32 mouse cellular contexts compared by ENCODE assay signal in genomic region chr16:92365477-92365876, GRCm38 (mm10). TPM values are rescaled to one million over a fixed set of nuclear protein-coding genes. Genes with fewer than 3 reads are reported as not detected.
DNase-seq lines count a peak whose midpoint lies in the region; ATAC-seq and TF ChIP-seq lines count a peak whose summit lies in the region.
"Had no signal": no experiment of that assay in that cellular context is flagged by ENCODE, and none has a peak within 500 bp of the region (broad histone marks: within the 10 kb centered on the region; RNA-seq: fewer than 3 reads in every experiment).

No protein-coding gene starts in this region.

- H3K36me3 ChIP-seq in heart, embryonic 12.5 days: no peaks in the 10 kb centered on the region
- H3K36me3 ChIP-seq in limb, embryonic 14.5 days (ENCODE audit: control insufficient read depth, insufficient read depth, low read length): no peaks in the 10 kb centered on the region
- no peaks in the 10 kb centered on the region for H3K36me3 ChIP-seq in limb, embryonic 10.5 days
- no peaks in the 10 kb centered on the region for H3K36me3 ChIP-seq in embryonic facial prominence, embryonic 10.5 days (replicated peaks)
- H3K36me3 ChIP-seq: embryonic facial prominence, embryonic 15.5 days; hindbrain, embryonic 12.5 days; intestine, embryonic 15.5 days had no signal

- no peak for DNase-seq in heart, adult 9 months (ENCODE audit: low spot score in 2 of 2)
- DNase-seq in limb, embryonic 14.5 days (ENCODE audit: low spot score): no peak
- DNase-seq in limb, embryonic 10.5 days (ENCODE audit: low spot score): no peak
- DNase-seq in NIH3T3 (ENCODE audit: low read depth): peak; percentile 17
- no peak for DNase-seq in embryonic facial prominence, embryonic 10.5 days (ENCODE audit: low spot score)
- DNase-seq in thymus, postnatal 36 days: no peak
- DNase-seq: adrenal gland, adult 8-10 months; adrenal gland, postnatal 25 days; cerebellum, adult 11-12 months; cerebellum, adult 8-10 months; cerebellum, postnatal 10 days; cerebellum, postnatal 36 days; embryo, embryonic 11 days; forebrain, postnatal 0 days; gastrocnemius, postnatal 14 days; heart, adult 18-20 months; heart, postnatal 36 days; kidney, adult 11 months had no signal

- H3K4me2 ChIP-seq in heart, embryonic 12.5 days: 0 out of 2 replicates have a peak overlapping the region, but pooled peaks have one; percentile 7
- no peak overlapping the region for H3K4me2 ChIP-seq in limb, embryonic 14.5 days (replicated peaks; ENCODE audit: low read depth, low read length, severe bottlenecking)
- H3K4me2 ChIP-seq: embryonic facial prominence, embryonic 15.5 days; hindbrain, embryonic 12.5 days; intestine, embryonic 15.5 days had no signal

- TF ChIP-seq POLR2A in limb, embryonic 14.5 days (IDR thresholded peaks at IDR 0.05; ENCODE audit: borderline replicate concordance, extremely low read depth, insufficient read depth, insufficient read length): no peak

- no peaks in the 10 kb centered on the region for H3K27me3 ChIP-seq in heart, embryonic 12.5 days (replicated peaks)
- H3K27me3 ChIP-seq in limb, embryonic 14.5 days (ENCODE audit: control insufficient read depth, insufficient read depth, low read length): no peaks in the 10 kb centered on the region
- peaks cover 4% of the 10 kb centered on the region; the same call in 1 of the 2 replicates for H3K27me3 ChIP-seq in limb, embryonic 10.5 days (ENCODE audit: low read depth, poor library complexity, severe bottlenecking)
- peaks cover 4% of the 10 kb centered on the region; the same call in 1 of the 2 replicates for H3K27me3 ChIP-seq in embryonic facial prominence, embryonic 10.5 days (replicated peaks; ENCODE audit: low read depth, poor library complexity, severe bottlenecking)
- H3K27me3 ChIP-seq: embryonic facial prominence, embryonic 15.5 days; hindbrain, embryonic 12.5 days; intestine, embryonic 15.5 days had no signal

- peak overlapping the region; percentile 52; the same call in 1 of the 2 replicates for H3K27ac ChIP-seq in heart, embryonic 12.5 days (ENCODE audit: poor library complexity, severe bottlenecking)
- 0 out of 2 replicates have a peak overlapping the region, but pooled peaks have one; percentile 26 for H3K27ac ChIP-seq in limb, embryonic 14.5 days (replicated peaks; ENCODE audit: low read depth, low read length)
- H3K27ac ChIP-seq in limb, embryonic 10.5 days: no peak overlapping the region
- H3K27ac ChIP-seq in embryonic facial prominence, embryonic 10.5 days (replicated peaks): peak overlapping the region; percentile 19; the same call in 1 of the 2 replicates
- H3K27ac ChIP-seq: embryonic facial prominence, embryonic 15.5 days; gastrocnemius, adult 2 months; hindbrain, embryonic 12.5 days; intestine, embryonic 15.5 days had no signal

- no peak for ATAC-seq in heart, embryonic 12.5 days (ENCODE audit: insufficient number of reproducible peaks, low FRiP score)
- peak; percentile 63; the same call in 1 of the 2 replicates for ATAC-seq in limb, embryonic 14.5 days (ENCODE audit: low FRiP score, low read depth)
- ATAC-seq: activated CD4-positive, CD25-positive, alpha-beta regulatory T cell, adult 4 months; CD4-positive, CD25-positive, alpha-beta regulatory T cell, adult 4 months; forebrain, embryonic 14.5 days; forebrain, postnatal 0 days; hindbrain, embryonic 16.5 days; intestine, embryonic 15.5 days had no signal

- 0 out of 2 replicates have a peak overlapping the region, but pooled peaks have one; percentile 12 for H3K9ac ChIP-seq in heart, embryonic 12.5 days
- no peak overlapping the region for H3K9ac ChIP-seq in limb, embryonic 14.5 days (ENCODE audit: low read depth, low read length, severe bottlenecking)
- H3K9ac ChIP-seq: embryonic facial prominence, embryonic 15.5 days; forebrain, postnatal 0 days; hindbrain, embryonic 12.5 days; intestine, embryonic 15.5 days had no signal

- H3K4me3 ChIP-seq in heart, embryonic 12.5 days: no peak overlapping the region
- H3K4me3 ChIP-seq in limb, embryonic 14.5 days (replicated peaks; ENCODE audit: low read length): no peak overlapping the region
- H3K4me3 ChIP-seq in limb, embryonic 10.5 days: no peak overlapping the region
- H3K4me3 ChIP-seq in embryonic facial prominence, embryonic 10.5 days: no peak overlapping the region
- H3K4me3 ChIP-seq: embryonic facial prominence, embryonic 15.5 days; gastrocnemius, adult 2 months; hindbrain, embryonic 12.5 days; intestine, embryonic 15.5 days had no signal

- peaks cover 25% of the 10 kb centered on the region for H3K4me1 ChIP-seq in heart, embryonic 12.5 days (replicated peaks)
- H3K4me1 ChIP-seq in limb, embryonic 14.5 days (ENCODE audit: control insufficient read depth, insufficient read depth, low read length): peaks cover 7% of the 10 kb centered on the region; the same call in 1 of the 2 replicates
- peaks cover 8% of the 10 kb centered on the region; the same call in 1 of the 2 replicates for H3K4me1 ChIP-seq in limb, embryonic 10.5 days
- H3K4me1 ChIP-seq in embryonic facial prominence, embryonic 10.5 days: peaks cover 25% of the 10 kb centered on the region
- H3K4me1 ChIP-seq: embryonic facial prominence, embryonic 15.5 days; intestine, embryonic 15.5 days had no signal

- 40% methylated on average over 7 of the region's 7 CpGs for WGBS in heart, embryonic 12.5 days
- 55% methylated on average over 7 of the region's 7 CpGs for WGBS in limb, embryonic 14.5 days
- 78% methylated on average over 7 of the region's 7 CpGs for WGBS in limb, embryonic 10.5 days
- WGBS in embryonic facial prominence, embryonic 10.5 days: 63% methylated on average over 7 of the region's 7 CpGs

- no peaks in the 10 kb centered on the region for H3K9me3 ChIP-seq in heart, embryonic 12.5 days (replicated peaks)
- H3K9me3 ChIP-seq in limb, embryonic 14.5 days (ENCODE audit: control insufficient read depth, low read length): no peaks in the 10 kb centered on the region
- no peaks in the 10 kb centered on the region for H3K9me3 ChIP-seq in limb, embryonic 10.5 days (replicated peaks)
- H3K9me3 ChIP-seq in embryonic facial prominence, embryonic 10.5 days: no peaks in the 10 kb centered on the region
- H3K9me3 ChIP-seq: embryonic facial prominence, embryonic 15.5 days; hindbrain, embryonic 12.5 days; intestine, embryonic 15.5 days had no signal

RNA-seq across cellular contexts. Expression of gene Kcne1, which starts 6.2 kb away (rescaled TPM):
- 78.4 and 87.1 TPM in 2 replicates for polyA plus RNA-seq in heart, embryonic 12.5 days (2016; fragmentation: Nextera tagmentation; extraction: Ambion mirVana)
- polyA plus RNA-seq in limb, embryonic 14.5 days (2012; rRNA removed): 0.08 and 0.09 TPM in 2 replicates
- not detected in 2 replicates for polyA plus RNA-seq in limb, embryonic 14.5 days (2014; fragmentation: Nextera tagmentation; extraction: Ambion mirVana)
- 0.05 and 0.40 TPM in 2 replicates for polyA plus RNA-seq in limb, embryonic 10.5 days (2016; fragmentation: Nextera tagmentation; extraction: Ambion mirVana)
- polyA plus RNA-seq in embryonic facial prominence, embryonic 10.5 days (2016; fragmentation: Nextera tagmentation; extraction: Ambion mirVana): 0.29 and 1.1 TPM in 2 replicates
- polyA plus RNA-seq: activated CD4-positive, CD25-positive, alpha-beta regulatory T cell, adult 4 months; CD4-positive, CD25-positive, alpha-beta regulatory T cell, adult 4 months; cortical plate, adult 2 months; forebrain, postnatal 0 days had no signal

RNA-seq across cellular contexts. Expression of gene Fam243, which starts 44.2 kb away (rescaled TPM):
- polyA plus RNA-seq in heart, embryonic 12.5 days (2016; fragmentation: Nextera tagmentation; extraction: Ambion mirVana): not detected in 2 replicates
- polyA plus RNA-seq in limb, embryonic 14.5 days (2012; rRNA removed): not detected in 2 replicates
- polyA plus RNA-seq in limb, embryonic 14.5 days (2014; fragmentation: Nextera tagmentation; extraction: Ambion mirVana): not detected in 2 replicates
- polyA plus RNA-seq in limb, embryonic 10.5 days (2016; fragmentation: Nextera tagmentation; extraction: Ambion mirVana): 0.13 TPM in 1 of 2 replicates, not detected in the other
- polyA plus RNA-seq in embryonic facial prominence, embryonic 10.5 days (2016; fragmentation: Nextera tagmentation; extraction: Ambion mirVana): not detected in 2 replicates
- polyA plus RNA-seq: activated CD4-positive, CD25-positive, alpha-beta regulatory T cell, adult 4 months; C2C12; CD4-positive, CD25-positive, alpha-beta regulatory T cell, adult 4 months; cortical plate, adult 2 months; embryonic facial prominence, embryonic 15.5 days; forebrain, embryonic 11.5 days; forebrain, postnatal 0 days; frontal cortex, adult 2 months; heart, embryonic 14.5 days; hindbrain, embryonic 16.5 days; intestine, embryonic 15.5 days had no signal

Comparison
In these comparisons a context has a peak if more than half of its experiments do, and no peak if none do; other contexts are left out.
1. RNA of gene Kcne1, which starts 6.2 kb away (polyA plus RNA-seq): 78.4 to 87.1 TPM in heart, embryonic 12.5 days; 0.29 to 1.1 TPM in embryonic facial prominence, embryonic 10.5 days, 0.08 to 0.09 TPM in limb, embryonic 14.5 days and 0.05 to 0.40 TPM in limb, embryonic 10.5 days; every median in the first group is over 10 times any median in the second.